Mouse (Mus musculus): ENCODE measurements around the gene Elmo1. TPM values are rescaled to one million over a fixed set of nuclear protein-coding genes. Genes with fewer than 3 reads are reported as not detected.

Gene Elmo1
- total and polyA plus RNA-seq, 2 experiments = 1.2 to 6.7 TPM

DNA sequence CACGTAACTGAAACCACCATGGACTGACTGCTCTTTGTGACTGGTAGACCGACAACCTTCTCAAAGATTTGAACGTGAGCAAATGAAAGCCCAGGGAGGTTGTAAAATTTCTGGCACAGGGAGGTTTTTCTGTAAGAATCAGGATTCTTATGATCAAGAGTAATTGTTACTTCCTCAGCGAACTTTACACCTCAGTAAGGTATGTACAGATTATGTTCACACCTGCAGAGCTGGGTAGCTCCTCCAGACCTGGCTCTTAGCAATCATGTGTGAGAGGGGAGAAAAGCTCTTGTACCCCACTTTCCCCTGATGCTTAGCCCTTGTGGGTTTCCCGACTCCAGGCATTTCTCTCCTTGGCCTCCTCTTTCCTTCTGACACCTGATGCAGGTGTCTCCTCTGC lies 123.5 kb downstream of the Elmo1 start:
- H3K9ac ChIP-seq (ENCODE audit: low read depth, low read length) = no peak overlapping the region
- 94% methylated on average over 5 of the region's 5 CpGs for WGBS

DNA sequence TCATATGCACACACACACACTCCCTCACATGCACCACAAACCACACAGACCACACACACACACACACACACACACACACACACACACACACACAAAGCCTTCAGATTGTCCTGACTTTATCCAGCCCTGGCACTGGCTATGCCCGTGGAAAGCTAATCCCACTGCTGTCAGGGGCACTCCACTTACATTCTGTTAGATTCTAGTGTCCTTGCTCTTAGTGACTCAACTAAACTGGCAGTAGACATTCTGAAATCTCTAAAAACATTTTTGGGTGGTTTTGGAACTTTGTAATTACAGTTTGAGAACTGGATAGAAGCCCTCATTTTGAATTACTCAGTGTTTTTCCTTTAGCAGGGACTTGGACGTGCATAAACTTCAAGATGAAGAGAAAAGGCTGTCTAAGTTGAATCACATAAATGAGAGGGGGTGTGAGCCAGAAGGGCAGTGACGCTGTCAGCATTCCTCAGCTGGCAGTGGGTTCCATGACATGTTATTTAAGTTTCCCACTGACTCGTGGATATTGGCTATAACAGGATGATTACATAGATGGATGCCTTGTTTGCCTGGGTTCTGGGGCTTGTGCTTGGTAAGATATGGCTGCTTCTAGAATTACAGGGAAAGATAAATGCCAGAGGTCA lies 127.2 kb downstream of the Elmo1 start:
- Histone ChIP-seq H3K79me2 (ENCODE audit: control insufficient read depth, insufficient read depth, low read length) (no peaks in the 10 kb centered on the region), H3K4me3 (ENCODE audit: insufficient read depth, low read depth, low read length) (no peak overlapping the region), H3K27ac (replicated peaks; ENCODE audit: insufficient read depth, low read depth, low read length) (no peak overlapping the region), H3K9ac (ENCODE audit: low read depth, low read length) (no peak overlapping the region), H3K4me1 (ENCODE audit: control insufficient read depth, insufficient read depth, low read length) (no peaks in the 10 kb centered on the region), H3K27me3 (ENCODE audit: control insufficient read depth, insufficient read depth, low read length) (no peaks in the 10 kb centered on the region), H3K36me3 (ENCODE audit: control insufficient read depth, insufficient read depth, low read length) (no peaks in the 10 kb centered on the region)
- TF ChIP-seq CTCF (IDR thresholded peaks at IDR 0.05; ENCODE audit: low read depth, low read length) = no peak
- no peak for TF ChIP-seq POLR2A (IDR thresholded peaks at IDR 0.05; ENCODE audit: extremely low read depth, insufficient read depth, low read length)
- WGBS = 78% methylated on average over 4 of the region's 4 CpGs
- DNase-seq (ENCODE audit: extremely low read depth, low read depth, low spot score) = no peak

More for the DNA sequence above, 123.5 kb downstream of the Elmo1 start:
- no peak overlapping the region for H3K4me3 ChIP-seq (ENCODE audit: insufficient read depth, low read depth, low read length)
- no peaks in the 10 kb centered on the region for H3K79me2 ChIP-seq (ENCODE audit: control insufficient read depth, insufficient read depth, low read length)
- H3K4me1 ChIP-seq (ENCODE audit: control insufficient read depth, insufficient read depth, low read length) = no peaks in the 10 kb centered on the region
- DNase-seq (ENCODE audit: extremely low read depth, low read depth, low spot score) = no peak
- no peak for TF ChIP-seq CTCF (IDR thresholded peaks at IDR 0.05; ENCODE audit: low read depth, low read length)
- TF ChIP-seq POLR2A (IDR thresholded peaks at IDR 0.05; ENCODE audit: extremely low read depth, insufficient read depth, low read length) = no peak
- H3K27me3 ChIP-seq (ENCODE audit: control insufficient read depth, insufficient read depth, low read length) = no peaks in the 10 kb centered on the region
- no peak overlapping the region for H3K27ac ChIP-seq (replicated peaks; ENCODE audit: insufficient read depth, low read depth, low read length)
- no peaks in the 10 kb centered on the region for H3K36me3 ChIP-seq (ENCODE audit: control insufficient read depth, insufficient read depth, low read length)

DNA sequence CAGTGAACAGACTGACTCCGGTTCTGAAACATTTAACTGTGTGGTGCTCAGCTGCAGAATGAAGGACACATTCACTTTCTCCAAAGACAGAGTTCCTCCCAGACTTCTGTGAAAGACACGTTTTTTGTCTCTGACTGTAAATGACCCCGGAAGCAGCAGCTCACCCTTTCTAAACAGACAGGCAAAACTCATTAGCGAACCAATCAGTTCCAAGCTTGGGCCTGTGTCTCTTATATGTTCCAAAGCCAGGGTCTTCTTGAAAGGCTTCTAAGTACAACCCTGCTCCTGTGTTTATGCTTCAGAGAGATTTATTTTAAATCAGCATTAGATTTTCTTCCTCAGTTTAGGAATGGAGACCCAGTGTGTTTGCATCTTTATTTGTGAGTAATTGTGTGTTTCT lies 127.7 kb downstream of the Elmo1 start:
- Histone ChIP-seq H3K79me2 (ENCODE audit: control insufficient read depth, insufficient read depth, low read length) (no peaks in the 10 kb centered on the region), H3K36me3 (ENCODE audit: control insufficient read depth, insufficient read depth, low read length) (no peaks in the 10 kb centered on the region), H3K27ac (replicated peaks; ENCODE audit: insufficient read depth, low read depth, low read length) (no peak overlapping the region), H3K27me3 (ENCODE audit: control insufficient read depth, insufficient read depth, low read length) (no peaks in the 10 kb centered on the region), H3K4me3 (ENCODE audit: insufficient read depth, low read depth, low read length) (no peak overlapping the region), H3K4me1 (ENCODE audit: control insufficient read depth, insufficient read depth, low read length) (no peaks in the 10 kb centered on the region), H3K9ac (ENCODE audit: low read depth, low read length) (no peak overlapping the region)
- 72% methylated on average over 4 of the region's 4 CpGs for WGBS
- TF ChIP-seq POLR2A (IDR thresholded peaks at IDR 0.05; ENCODE audit: extremely low read depth, insufficient read depth, low read length) (no peak), CTCF (IDR thresholded peaks at IDR 0.05; ENCODE audit: low read depth, low read length) (no peak)
- DNase-seq (ENCODE audit: extremely low read depth, low read depth, low spot score) = no peak

DNA sequence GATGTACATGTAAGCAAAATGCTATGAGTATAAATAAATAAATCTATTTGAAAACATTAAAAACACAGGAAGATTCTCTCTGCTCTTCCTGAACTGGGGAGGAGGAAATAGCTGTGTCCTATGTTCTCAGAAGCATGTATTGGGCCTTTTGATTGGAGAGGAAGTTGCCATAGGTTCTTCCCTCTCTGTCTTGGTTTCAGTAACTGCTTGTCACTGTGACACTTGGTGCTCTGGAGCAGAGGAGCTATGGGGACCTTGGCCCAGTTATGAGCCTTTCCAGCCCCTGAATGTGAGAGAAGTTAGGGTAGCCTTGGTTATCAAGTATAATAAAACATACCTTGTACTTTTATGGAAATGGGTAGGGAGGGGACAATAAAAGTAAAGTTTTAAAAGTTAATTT lies 130.0 kb downstream of the Elmo1 start:
- TF ChIP-seq CTCF (IDR thresholded peaks at IDR 0.05; ENCODE audit: low read depth, low read length) (no peak), POLR2A (IDR thresholded peaks at IDR 0.05; ENCODE audit: extremely low read depth, insufficient read depth, low read length) (no peak)
- no peak overlapping the region for H3K27ac ChIP-seq (replicated peaks; ENCODE audit: insufficient read depth, low read depth, low read length)
- H3K79me2 ChIP-seq (ENCODE audit: control insufficient read depth, insufficient read depth, low read length) = no peaks in the 10 kb centered on the region
- no peaks in the 10 kb centered on the region for H3K4me1 ChIP-seq (ENCODE audit: control insufficient read depth, insufficient read depth, low read length)
- no peak overlapping the region for H3K9ac ChIP-seq (ENCODE audit: low read depth, low read length)
- no peak overlapping the region for H3K4me3 ChIP-seq (ENCODE audit: insufficient read depth, low read depth, low read length)
- no peaks in the 10 kb centered on the region for H3K36me3 ChIP-seq (ENCODE audit: control insufficient read depth, insufficient read depth, low read length)
- H3K27me3 ChIP-seq (ENCODE audit: control insufficient read depth, insufficient read depth, low read length) = no peaks in the 10 kb centered on the region
- no peak for DNase-seq (ENCODE audit: extremely low read depth, low read depth, low spot score)

DNA sequence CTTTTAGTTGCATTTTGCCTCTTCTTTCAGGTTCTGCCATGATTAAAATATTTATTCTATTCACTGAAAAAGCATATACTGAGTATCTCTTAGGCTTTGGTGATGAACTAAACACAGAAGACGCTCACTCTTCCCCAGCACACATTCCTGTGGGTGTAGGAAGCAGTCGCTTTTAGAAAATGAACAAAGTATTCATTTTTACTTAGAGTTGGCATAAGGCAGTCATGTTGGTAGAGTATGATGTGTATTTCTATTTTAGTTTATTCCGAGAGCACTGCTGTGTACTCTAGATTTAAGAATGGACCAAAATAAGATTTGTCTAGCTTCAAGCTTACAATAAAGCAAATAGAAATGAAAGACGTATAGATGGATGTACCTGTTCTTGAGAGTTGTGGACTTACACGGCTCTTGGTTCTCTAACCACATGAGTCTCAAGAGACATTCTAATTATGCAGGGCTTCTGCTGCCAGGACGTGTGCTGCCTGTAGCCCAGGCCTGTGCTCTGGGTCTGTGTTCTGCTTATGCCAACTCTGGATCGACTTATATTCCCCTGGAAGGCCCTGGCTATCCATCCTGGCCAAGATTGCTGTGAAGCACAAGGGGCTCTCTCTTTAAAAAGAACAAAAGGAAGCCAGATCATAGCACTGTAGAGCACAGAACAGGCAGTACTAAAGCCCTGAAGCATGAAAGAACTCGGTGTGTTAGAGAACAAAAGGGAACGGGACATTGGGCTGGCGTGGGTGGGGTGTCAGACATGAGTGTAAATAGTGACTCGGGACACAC lies 137.7 kb downstream of the Elmo1 start:
- no peak for DNase-seq (ENCODE audit: extremely low read depth, low read depth, low spot score)
- WGBS = 93% methylated on average over 11 of the region's 11 CpGs

More for the DNA sequence above, 137.7 kb downstream of the Elmo1 start:
- no peaks in the 10 kb centered on the region for H3K36me3 ChIP-seq (ENCODE audit: control insufficient read depth, insufficient read depth, low read length)
- no peak for TF ChIP-seq POLR2A (IDR thresholded peaks at IDR 0.05; ENCODE audit: extremely low read depth, insufficient read depth, low read length)
- no peaks in the 10 kb centered on the region for H3K79me2 ChIP-seq (ENCODE audit: control insufficient read depth, insufficient read depth, low read length)
- H3K27ac ChIP-seq (replicated peaks; ENCODE audit: insufficient read depth, low read depth, low read length) = no peak overlapping the region
- H3K27me3 ChIP-seq (ENCODE audit: control insufficient read depth, insufficient read depth, low read length) = no peaks in the 10 kb centered on the region
- H3K4me1 ChIP-seq (ENCODE audit: control insufficient read depth, insufficient read depth, low read length) = no peaks in the 10 kb centered on the region
- H3K9ac ChIP-seq (ENCODE audit: low read depth, low read length) = no peak overlapping the region
- H3K4me3 ChIP-seq (ENCODE audit: insufficient read depth, low read depth, low read length) = no peak overlapping the region

All from liver, adult 2 months (tissue).